In genomic region chr7:79715187-79715981, GRCm38 (mm10) we compare ENCODE assay signal across 8 mouse cellular contexts. TPM values are rescaled to one million over a fixed set of nuclear protein-coding genes. Genes with fewer than 3 reads are reported as not detected.
DNase-seq lines count a peak whose midpoint lies in the region; ATAC-seq and TF ChIP-seq lines count a peak whose summit lies in the region.

TSS of gene Kif7 (minus strand) at chr7:79715720.

- H3K4me3 ChIP-seq in cerebellum, adult 2 months (replicated peaks; ENCODE audit: insufficient read depth, low read depth, low read length), result peak within 1 kb of the TSS; percentile 1
- peak within 1 kb of the TSS; percentile 68 for H3K4me3 ChIP-seq in forebrain, embryonic 11.5 days (ENCODE audit: low read depth, low read length)
- H3K4me3 ChIP-seq in megakaryocyte, embryonic 14.5 days (replicated peaks), result peak within 1 kb of the TSS; percentile 93

- no peak for ATAC-seq in cerebellum, adult (ENCODE audit: insufficient number of reproducible peaks, low FRiP score, low TSS enrichment)
- peak; percentile 92 for ATAC-seq in forebrain, embryonic 11.5 days (replicated peaks; ENCODE audit: low FRiP score)

- peak within 1 kb of the TSS; percentile 76 for H3K9ac ChIP-seq in forebrain, embryonic 11.5 days (ENCODE audit: low read length)

- peak within 1 kb of the TSS; percentile 85 for H3K4me2 ChIP-seq in forebrain, embryonic 11.5 days (ENCODE audit: low read depth, low read length, severe bottlenecking)

- intact Hi-C loops in heart, postnatal 25 days (cut with DNase I), result no loop called here

- no peak for TF ChIP-seq POLR2A in cerebellum, adult 2 months (IDR thresholded peaks at IDR 0.05; ENCODE audit: borderline replicate concordance, insufficient read depth, low read length)

- no peaks in the 10 kb centered on the region for H3K36me3 ChIP-seq in forebrain, embryonic 11.5 days (ENCODE audit: control insufficient read depth, insufficient read depth, low read length)
- no peaks in the 10 kb centered on the region for H3K36me3 ChIP-seq in megakaryocyte, embryonic 14.5 days (replicated peaks; ENCODE audit: low read length)

- DNase-seq in cerebellum, adult 2 months, result peak in 1 of 2 experiments; percentile 30
- peak; percentile 92 for DNase-seq in adrenal gland, adult 2 months
- DNase-seq in forebrain, embryonic 11.5 days (ENCODE audit: low spot score), result peak; percentile 96
- DNase-seq in heart, postnatal 25 days (ENCODE audit: low spot score), result peak; percentile 71
- peak; percentile 30 to 56 for DNase-seq in layer of hippocampus, postnatal 14 days (ENCODE audit: low spot score in 2 of 2)
- peak; percentile 19 for DNase-seq in spleen, adult 12 weeks (ENCODE audit: low spot score)

- H3K9me3 ChIP-seq in forebrain, embryonic 11.5 days (ENCODE audit: control insufficient read depth, low read length), result no peaks in the 10 kb centered on the region
- H3K9me3 ChIP-seq in megakaryocyte, embryonic 14.5 days, result peaks cover 5% of the 10 kb centered on the region; the same call in 1 of the 2 replicates

- 1% methylated on average over 53 of the region's 55 CpGs for WGBS in cerebellum, adult 2 months
- under 1% methylated on average over 54 of the region's 55 CpGs for WGBS in forebrain, embryonic 11.5 days

- TF ChIP-seq CTCF in cerebellum, adult 2 months (IDR thresholded peaks at IDR 0.05; ENCODE audit: borderline replicate concordance, insufficient read depth, low read depth, low read length), result no peak

- H3K27me3 ChIP-seq in cerebellum, adult 2 months (ENCODE audit: control insufficient read depth, insufficient read depth, low read length), result no peaks in the 10 kb centered on the region; the same call in 1 of the 2 replicates
- peaks cover 6% of the 10 kb centered on the region; the same call in 1 of the 2 replicates for H3K27me3 ChIP-seq in forebrain, embryonic 11.5 days (ENCODE audit: control insufficient read depth, insufficient read depth, low read length)
- H3K27me3 ChIP-seq in megakaryocyte, embryonic 14.5 days (replicated peaks), result peaks cover 76% of the 10 kb centered on the region

- H3K4me1 ChIP-seq in cerebellum, adult 2 months (ENCODE audit: control insufficient read depth, insufficient read depth, low read length), result no peaks in the 10 kb centered on the region
- peaks cover 11% of the 10 kb centered on the region; the same call in 1 of the 2 replicates for H3K4me1 ChIP-seq in forebrain, embryonic 11.5 days (replicated peaks; ENCODE audit: control insufficient read depth, insufficient read depth, low read length)
- peaks cover 23% of the 10 kb centered on the region for H3K4me1 ChIP-seq in megakaryocyte, embryonic 14.5 days

- H3K27ac ChIP-seq in cerebellum, adult 2 months (ENCODE audit: insufficient read depth, low read length), result no peak within 1 kb of the TSS
- no peak within 1 kb of the TSS for H3K27ac ChIP-seq in forebrain, embryonic 11.5 days (ENCODE audit: low read depth, low read length)

RNA-seq across cellular contexts. Expression of gene Kif7, which starts in this region (rescaled TPM):
- polyA plus RNA-seq in cerebellum, adult 2 months (2012; rRNA removed), result 1.4 TPM in 2 replicates
- 1 to 10 TPM; 1.8 to 4.2 TPM for total RNA-seq in adrenal gland, adult 2 months (2021)
- 2.9 and 4.7 TPM in 2 replicates for polyA plus RNA-seq in adrenal gland, adult 2 months (2012; rRNA removed)
- polyA plus RNA-seq in forebrain, embryonic 11.5 days (2014; fragmentation: Nextera tagmentation; extraction: Ambion mirVana), result 7.3 and 8.7 TPM in 2 replicates
- total RNA-seq in heart, postnatal 25 days (2021), result 1 to 10 TPM; 1.7 to 1.8 TPM
- 1 to 10 TPM; 3.0 to 3.2 TPM for total RNA-seq in layer of hippocampus, postnatal 14 days (2021)
- 1.4 TPM in 1 of 2 replicates, not detected in the other for polyA plus RNA-seq in megakaryocyte, embryonic 14.5 days (2012; ENCODE audit: insufficient read depth, low replicate concordance)

Comparison
In these comparisons a context has a peak if more than half of its experiments do, and no peak if none do; other contexts are left out.
1. H3K4me3 ChIP-seq: peak in every context shown above with its lines; median percentile 93 in megakaryocyte, embryonic 14.5 days; 68 in forebrain, embryonic 11.5 days; 1 in cerebellum, adult 2 months.